Mouse (Mus musculus): ENCODE data around the gene Gm1604a.
A peak's percentile ranks its signal among the peaks of the same experiment; 100 is the strongest.
"Not testable (repeated sequence)": the region's sequence is repeated elsewhere in the genome, so short reads cannot be mapped to it uniquely, and the experiment has no call there.

The Gm1604a gene

DNA sequence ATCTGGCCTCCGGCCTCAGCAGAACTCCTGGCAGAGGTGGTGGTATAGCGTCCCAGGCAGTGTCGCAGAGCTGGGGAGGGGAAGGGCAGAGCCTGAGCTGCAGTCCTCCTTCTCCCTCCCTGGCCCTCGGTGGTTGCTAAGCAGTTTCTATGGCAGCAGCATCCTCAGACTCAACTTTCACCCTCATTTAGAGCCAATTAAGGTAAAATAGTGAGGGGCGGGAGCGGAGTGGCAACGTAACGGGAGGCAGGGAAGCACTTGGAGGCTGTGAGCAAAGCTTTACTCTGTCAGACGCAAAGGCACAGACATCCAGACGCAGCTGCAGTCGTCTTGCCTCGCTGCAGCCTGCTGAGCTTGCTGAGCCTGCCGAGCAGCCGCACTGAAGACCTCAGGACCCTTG is at the start of gene Gm1604a:
Gene Gm1604a (plus strand): TSS at position 312 of the 400 bp plus-strand sequence.
- DNase-seq: not testable (repeated sequence)

DNA sequence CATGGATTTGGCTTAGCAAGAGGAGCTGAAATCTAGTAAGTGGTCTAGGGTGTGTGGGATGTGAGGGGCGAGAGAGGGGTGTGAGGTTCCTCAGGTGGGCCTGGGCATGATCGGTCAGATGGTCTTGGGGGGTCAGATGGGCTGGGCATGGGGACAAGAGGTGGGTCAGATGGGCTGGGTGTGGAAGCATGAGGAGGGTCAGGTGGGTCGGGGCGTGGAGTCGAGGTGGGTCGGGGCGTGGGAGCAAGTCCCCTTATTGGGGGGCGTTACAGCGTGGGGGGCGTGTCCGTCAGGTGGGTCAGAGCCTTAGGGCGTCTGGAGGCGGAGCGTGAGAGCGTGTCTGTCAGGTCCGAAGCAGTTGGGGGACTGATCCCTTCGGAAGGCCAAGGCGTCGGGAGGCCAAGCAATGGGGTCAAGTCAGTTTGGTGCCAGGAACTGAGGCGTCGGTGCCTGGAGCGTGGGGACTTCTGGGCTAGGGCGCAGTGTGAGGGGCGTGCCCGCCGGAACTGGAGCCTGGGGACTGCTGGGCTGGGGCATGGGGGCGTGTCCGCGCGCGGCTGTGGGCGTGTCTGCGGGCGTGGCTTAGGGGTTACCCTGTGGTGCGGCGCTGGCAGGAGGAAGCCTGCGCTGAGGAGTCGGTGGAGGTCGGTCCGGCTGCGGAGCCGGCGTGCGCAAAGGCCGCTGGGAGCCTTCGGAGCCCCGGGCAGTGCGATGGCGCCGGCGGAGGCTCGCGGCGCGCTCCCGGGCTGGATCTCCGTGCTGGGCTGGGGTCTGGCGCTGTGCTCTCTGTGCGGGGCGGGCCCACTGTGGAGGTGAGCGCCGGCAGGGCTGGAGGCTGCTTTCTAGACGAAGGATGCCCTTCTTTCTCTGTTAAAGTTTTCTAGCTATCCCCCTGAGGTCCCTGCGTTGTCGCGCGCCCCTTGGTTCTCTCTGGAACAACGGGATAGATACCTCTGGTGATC is 46.8 kb upstream of the Gm1604a start, which contains the start of gene Gm49721:
Gene Gm49721 (plus strand): TSS at position 618 of the 962 bp plus-strand sequence.
- peak; percentile 80 to 81 for DNase-seq

DNA sequence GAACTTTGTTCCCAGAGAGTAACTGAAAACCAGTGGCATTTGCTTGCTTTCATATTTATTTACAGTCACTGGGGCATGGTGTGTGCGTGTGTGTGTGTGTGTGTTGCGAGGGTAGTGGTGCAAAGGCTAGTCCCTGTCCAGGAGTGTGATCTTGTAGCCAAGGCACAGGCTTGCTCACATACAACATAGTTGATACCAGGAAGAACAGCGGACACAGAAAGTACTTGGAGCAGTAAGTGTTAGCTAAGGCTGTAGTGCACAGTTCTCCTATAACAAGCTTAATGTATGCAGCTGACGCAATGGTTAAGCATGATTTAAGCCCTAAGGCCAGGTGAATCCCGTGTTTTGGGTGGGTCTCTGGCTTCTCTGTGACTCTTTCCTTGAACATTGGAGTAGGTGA is 46.0 kb upstream of the Gm1604a start:
- DNase-seq: not testable (repeated sequence)

DNA sequence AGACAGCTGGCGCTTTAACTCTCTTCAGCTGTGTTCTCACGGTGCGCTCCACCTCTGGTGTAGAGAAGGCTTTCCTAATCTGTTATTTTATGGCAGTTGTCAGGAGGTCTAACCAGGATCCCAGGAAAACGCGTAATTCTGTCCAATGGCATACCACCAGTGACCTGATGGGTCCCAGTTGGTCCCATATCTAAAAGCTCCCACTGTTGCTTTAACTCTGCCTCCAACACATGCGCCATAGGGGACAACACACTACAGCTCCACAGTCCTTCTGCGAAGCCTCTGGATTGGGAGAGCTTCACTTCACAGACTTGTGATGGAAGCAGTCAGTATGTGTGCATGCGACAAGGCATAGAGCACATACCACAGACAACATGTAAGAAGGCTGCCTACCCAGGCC is 45.2 kb upstream of the Gm1604a start:
- DNase-seq: not testable (repeated sequence)

DNA sequence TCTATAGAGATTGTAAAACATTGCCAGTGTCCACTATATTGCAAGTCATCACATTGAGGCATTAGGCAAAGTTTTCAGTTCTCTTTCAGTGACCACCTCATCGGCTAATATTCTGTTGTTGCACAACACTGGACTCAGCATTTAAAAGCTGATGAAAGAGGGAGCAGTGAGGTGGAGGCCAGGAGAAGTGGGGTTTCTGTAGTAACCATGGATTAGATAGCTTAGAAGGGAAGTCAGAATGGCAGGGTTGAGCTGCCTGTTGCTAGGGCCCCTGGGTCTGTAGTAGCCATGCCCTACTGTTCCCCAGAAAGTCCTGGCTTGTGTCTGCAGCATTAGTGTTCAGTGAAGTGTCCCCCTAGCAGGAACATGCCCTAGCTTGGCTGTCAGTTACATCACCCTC is 39.2 kb upstream of the Gm1604a start:
- not testable (repeated sequence) for DNase-seq

DNA sequence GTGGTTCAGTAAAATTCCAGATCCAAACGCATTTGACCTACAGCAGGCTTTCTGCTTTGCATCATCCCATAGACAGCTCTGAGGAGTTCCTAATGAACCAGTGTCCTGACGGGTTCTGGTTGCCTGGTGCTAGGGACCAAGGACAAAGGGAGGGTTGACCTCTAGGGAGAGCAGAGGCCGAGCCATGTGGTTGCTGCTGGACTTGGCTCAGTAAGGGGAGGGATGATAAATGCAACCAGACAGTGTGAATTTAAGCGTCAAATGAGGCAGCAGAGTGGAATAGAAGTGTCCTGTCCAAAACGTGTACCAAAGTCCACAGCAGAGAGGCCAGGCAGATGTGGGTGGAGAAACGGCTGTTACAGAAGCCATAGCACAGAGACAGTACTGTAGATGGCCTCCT is 29.9 kb upstream of the Gm1604a start:
- DNase-seq: not testable (repeated sequence)

DNA sequence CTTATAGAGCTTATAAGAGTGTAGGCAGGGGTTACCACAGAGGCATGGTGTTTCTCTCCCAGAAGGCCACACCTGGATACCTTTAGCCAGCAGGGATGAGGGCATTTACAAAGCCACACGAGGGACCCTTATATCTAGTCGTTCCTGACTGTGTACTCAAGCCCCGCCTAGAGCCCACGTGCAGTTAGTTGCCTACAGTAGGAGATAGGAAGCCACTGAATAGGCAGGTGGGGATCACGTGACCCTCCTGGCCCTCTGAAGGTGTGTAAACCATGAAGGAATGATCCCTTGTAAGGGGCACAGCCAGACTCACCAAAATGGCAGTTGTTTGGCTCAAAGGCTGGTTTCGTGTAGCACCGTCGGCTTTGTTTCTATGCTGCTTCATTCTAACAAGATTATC is 28.5 kb upstream of the Gm1604a start:
- DNase-seq: not testable (repeated sequence)

DNA sequence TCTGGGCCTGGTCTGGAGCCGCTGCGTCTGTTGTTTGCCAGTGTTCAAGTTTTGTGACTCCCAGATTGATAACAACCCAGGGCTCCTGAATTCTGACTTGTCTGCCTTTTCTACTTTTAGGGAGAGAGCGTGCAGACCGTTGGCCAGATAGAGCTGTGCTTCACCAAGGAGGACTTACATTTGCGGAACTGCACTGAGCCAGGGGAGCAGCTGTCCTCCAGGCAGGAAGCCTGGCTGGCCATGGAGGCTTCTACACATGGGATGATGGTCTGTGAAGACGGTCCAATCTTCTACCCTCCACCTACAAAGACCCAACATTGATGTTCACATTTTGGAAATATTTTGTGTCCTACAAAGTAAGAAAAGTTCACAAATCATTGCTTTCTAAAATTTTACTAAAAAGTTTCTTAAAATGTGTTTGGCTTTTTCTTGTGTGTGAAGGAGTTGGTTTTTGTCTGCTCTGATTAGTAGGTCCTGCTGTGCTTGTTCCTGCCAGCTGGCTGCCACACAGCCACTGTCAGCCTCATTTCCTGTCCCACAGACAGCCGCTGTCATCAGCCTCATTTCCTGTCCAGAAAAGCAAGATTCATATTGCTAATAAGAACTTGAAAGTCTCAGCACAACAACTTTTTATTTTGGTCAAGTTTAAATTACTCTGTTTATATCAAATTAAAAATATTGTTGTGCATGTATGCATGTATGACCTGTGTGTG is 27.4 kb upstream of the Gm1604a start:
- DNase-seq: not testable (repeated sequence)

DNA sequence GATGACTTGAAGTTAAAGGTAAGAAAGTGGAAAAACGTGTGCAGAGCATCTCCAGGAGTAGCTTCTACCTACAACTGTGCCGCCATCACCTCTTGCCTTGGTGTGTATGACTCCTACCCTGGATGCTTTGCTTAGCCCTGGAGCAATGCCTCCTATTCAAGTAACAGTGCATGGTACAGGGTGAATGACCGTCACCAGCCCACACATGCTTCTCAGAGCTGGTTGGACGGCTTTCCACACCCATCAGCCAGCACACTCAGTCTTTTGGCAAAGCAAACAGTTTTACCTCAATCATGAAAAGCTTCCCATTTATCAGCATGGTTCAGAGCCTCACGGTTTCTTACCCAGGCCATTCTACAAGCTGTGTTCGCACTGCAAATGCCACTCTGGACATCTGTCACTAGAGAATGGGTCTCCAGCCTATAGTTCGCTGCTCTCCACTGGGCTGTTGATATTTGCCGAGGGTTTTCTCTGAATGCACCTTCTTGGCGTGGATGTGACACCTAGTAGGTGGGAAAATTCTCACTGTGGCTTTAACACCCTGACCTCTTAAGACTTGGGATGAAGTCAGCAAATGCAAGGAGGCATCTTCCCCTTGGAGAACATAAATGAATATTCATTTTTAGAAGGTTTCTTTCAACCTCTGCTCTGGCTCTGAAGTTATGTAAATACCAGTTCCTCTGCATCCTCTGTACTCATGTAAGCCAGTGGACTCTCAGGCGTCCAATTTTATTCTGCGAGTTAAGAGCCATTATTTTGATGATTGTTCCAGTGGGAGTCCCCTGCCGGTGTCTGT is 23.4 kb upstream of the Gm1604a start:
- DNase-seq: not testable (repeated sequence)

DNA sequence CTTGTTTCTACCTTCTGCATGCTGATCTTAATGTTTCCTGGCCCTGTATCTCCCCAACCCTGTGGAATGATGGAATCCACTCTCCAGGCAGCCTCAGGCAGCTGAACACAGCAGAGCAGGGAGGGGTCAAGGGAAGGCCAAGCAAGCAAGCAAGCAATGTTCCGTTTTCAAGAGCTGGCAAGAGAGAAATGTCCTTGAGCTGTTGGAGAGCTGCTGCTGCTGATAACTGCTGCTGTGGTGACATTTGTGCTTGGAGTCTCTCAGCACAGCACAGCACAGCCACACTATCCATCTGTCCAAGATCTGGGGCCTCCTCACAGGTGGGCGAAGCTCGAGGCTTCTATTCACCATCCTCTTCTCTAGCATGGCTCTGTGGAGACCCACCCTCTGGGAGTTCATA is 22.0 kb upstream of the Gm1604a start:
- DNase-seq: not testable (repeated sequence)

DNA sequence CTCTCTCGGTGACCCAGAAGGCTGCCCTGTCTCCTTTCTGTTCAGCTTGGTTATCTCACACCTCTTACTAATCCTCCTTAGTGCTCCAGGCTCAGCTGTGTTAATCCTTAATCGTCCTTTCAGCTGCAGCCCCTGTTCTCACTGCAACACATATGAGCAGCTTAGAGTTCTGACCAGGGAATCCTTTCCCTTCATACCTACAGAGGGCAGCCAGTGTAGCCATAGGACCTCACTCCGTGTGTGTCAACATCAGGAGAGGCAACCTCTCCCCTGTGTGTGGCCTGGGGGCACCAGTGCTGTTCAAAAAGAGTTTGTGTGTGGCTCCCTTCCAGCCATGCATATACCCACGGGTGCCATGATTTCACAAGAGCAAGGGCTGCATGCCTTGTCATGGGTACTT is 19.7 kb upstream of the Gm1604a start:
- not testable (repeated sequence) for DNase-seq

DNA sequence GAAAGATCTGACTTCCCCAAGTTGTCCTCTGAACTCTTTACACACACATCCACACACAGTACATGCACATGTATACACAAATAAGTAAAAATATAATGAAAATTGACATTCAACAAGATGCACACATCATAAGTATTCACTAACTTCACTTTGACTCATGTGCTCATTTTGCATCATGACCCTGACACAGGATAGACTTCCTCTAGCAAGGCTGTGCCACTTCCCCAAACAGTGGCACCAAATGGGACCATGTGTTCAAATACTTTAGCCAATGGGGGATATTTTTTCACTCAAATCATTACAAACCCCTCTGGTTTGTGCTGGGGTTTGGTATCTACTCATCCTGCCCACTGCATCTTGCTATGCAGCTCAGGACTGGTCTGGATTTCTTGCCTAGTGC is 16.5 kb upstream of the Gm1604a start:
- not testable (repeated sequence) for DNase-seq

DNA sequence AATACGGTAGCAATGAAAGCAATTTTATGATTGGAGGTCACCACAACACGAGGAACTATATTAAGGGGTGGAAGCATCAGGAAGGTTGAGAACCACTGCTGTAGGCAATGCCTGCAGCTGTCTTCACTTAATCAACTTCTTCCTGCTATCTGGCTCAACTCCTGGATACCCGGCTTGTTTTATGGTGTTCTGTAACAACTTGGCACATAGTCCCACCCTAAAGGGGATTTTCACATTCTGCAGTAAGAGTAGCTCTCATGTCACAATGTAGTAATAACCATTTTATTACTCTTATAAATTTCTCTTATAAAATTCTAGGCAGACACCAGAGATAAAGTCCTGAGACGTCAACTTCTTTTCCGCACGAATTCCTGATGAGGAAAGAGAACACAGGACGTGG is 15.9 kb upstream of the Gm1604a start:
- DNase-seq: not testable (repeated sequence)

DNA sequence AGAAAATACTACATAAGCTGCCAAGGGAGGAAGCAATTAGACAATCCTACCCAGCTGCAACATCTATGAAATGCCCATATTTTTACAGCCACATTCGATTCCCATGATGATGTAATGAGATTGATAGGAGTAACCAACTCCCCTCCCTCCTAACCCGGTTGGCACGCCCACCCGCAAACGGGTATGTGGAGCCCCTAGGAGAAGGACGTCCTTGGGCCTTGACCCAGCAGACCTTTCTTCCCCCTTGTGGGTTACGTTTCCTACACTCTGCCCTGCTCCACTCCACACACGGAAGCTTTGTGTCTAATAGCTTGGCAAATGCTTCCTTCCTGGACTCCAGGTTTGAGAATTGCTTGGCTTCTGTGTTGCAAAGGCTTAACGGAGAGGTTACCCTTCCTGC is 15.5 kb upstream of the Gm1604a start:
- not testable (repeated sequence) for DNase-seq

DNA sequence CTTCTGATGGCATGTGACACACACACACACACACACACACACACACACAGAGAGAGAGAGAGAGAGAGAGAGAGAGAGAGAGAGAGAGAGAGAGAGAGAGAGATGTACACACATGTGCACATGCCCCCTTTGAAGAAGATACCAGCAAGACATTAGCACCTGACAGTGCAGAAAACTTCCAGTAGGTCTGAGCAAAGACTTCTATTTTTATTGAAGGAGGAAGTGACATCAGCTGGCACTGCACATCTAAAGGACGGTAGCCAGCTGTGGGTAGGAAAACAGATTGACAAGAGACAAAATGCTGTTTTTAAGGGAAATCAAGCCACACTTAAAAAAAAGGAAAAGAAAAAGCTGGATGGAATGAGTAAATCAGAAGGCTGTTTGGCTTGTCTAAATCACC is 11.2 kb upstream of the Gm1604a start:
- not testable (repeated sequence) for DNase-seq

DNA sequence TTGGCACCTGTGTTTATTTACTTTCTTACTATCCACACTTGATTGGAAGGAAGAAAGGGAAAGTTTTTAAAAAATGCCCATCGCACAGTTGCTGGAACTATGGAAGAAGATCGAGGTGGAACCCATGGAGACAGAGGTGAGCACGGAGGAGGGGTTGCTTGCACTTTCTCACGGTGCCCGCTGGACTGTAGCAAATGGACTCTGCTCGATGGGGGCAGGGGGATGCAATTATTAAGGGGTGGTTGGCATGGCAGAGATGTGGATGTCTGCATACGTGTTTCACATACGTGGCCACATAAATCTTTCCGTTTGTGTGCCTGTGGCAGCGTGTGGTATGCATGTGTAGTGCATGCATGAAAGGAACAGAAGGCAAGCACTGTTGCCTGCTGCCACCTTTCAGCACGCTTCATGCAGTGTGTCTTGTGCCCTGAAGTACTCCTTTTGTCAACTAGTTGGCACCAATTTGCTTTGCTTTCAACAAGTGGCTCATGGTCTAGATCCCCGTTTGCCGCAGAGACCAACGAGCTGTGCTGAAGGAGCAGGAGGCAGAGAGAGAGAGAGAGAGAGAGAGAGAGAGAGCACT is 487 bp downstream of the Gm1604a start:
- not testable (repeated sequence) for DNase-seq

DNA sequence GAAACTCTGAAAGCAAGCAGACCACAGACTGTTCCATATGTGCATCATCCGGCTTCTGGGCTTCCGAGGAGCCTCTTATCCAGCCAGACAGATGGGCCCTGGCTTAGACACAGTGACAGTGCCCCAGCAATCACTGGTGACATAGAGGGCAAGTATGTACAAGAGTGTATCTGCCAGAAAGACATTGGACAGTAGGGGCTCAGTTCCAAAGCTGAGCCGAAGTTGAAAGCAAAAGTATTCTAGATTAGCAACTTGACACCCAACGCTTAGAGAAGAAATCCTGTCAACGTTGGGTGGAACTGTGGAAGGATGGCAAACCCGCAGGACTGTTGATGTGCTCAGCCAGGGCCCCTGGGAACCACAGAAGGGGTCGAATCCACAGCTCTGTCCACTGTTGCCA is 4.8 kb downstream of the Gm1604a start:
- DNase-seq: not testable (repeated sequence)

DNA sequence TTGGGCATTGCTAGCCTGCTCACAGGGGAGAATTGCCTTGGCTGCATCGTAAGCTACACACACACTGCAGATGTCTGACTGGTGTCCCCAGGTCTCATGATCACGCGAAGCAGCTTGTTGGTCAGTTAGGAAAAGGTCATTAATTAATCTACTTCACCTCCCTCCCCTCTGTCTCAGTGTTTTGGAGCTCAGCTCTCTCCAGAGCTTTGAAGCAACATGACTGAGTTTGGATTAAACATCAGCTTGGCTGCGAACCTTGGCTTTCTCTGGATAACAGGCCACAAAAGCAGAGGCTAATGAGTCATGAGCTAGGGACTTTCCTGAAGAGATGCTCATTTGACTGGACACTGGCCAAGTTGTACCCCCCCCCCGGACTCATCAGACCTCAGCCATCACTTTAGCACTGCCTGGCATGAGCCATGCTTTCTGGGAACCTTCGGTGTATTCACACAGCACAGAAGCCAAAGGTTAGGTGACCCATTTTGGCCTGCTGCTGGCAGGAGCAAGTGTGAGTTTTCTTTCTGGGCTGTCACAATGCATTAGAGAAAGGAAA is 5.3 kb downstream of the Gm1604a start:
- not testable (repeated sequence) for DNase-seq

DNA sequence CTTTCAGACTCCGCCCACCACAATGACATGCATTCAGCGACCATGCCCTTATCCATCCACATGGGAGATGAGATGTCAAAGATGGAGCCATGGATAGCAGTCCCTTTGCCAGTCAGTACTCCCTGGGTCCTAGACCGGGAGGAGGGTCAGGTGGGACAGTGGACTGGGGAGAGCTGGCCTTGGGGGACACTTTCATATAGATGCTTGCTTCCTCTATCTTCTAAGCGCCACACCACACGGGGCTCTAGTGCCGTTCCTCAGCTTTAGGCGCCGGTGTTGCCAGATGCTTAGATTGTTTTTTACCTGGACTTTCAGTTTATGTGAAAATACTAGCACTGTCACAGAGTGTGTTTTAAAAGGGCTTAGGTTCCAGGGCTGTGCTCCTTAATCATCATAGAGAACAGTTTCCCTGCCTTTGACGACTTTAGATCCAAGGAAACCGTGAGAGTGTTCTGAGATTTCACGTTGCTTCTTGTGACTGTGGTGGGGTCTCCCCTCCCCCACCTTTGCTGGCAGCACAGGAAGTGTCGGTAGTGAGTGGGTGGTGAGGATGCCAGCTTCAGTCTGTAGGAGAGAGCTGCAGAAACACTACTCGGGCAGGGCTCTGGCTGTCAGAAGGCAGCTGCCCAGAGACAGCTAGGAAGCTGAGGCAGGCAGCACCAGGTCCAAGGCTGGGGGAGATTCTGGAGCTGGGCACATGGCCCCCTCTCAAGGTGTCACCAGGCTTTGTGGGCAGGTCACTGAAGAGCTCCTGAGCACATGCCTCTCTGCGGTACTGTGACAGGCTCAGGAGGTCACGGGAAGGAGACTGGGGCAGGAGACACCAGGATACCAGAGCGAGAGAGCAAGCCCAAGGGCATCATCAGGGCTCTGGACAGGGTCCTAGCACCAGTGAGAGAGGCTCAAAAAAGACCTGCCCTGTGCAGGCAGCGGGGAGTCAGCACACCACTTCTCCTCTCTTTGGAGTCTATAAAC is 8.1 kb downstream of the Gm1604a start:
- not testable (repeated sequence) for DNase-seq

DNA sequence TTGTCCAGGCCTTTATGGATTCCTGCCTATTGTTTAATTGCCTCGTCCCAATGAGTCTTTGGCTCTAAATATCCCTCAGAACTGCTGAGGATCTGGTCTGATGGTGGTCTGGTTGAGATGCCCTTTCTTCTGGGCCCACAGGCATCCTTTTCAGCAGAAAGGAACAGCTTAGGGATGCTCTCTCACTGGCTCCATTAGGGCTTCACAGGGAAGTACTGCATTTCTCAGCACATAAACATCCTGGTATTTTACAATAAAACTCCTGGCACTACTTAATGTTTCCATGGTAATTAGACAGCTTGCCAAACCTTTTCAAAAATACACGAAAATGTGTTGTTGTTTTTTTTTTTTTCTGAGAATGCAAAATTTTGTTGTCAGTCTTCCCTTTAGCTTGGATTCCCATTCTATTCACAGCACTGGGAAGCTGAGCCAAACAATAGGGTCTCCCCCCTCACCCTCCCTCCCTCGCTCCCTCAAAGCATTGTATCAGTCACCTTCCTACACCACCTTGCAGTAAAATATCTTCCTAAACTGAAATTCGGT is 43.7 kb downstream of the Gm1604a start:
- not testable (repeated sequence) for DNase-seq

Data from lung, adult 18-20 months (tissue).